ENCODE assay signal across 15 mouse cellular contexts in the genomic region with DNA sequence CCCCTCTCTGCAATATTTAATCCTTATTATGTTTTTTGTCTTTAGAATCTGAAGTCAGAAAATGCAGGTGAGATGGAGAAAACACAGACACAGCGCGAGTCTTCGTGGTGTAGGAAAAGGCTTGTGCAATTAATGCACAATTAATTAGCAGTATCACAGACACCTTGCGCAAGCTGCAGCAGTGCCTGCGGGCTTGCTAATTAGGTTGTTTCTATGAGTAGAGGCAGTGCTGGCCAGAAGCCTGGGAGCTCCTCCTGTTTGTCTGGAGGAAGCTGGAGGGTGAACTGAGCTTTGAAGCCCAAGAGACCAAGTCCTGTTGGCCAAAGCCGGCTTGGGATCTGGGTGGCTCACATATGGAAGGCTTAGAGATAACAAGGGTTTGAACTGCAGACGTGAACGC.
A peak's percentile ranks its signal among the peaks of the same experiment; 100 is the strongest.
DNase-seq lines count a peak whose midpoint lies in the region; ATAC-seq lines count a peak whose summit lies in the region.
"Had no signal": no experiment of that assay in that cellular context is flagged by ENCODE, and none has a peak within 500 bp of the region (broad histone marks: within the 10 kb centered on the region; RNA-seq: fewer than 3 reads in every experiment).

No protein-coding gene starts in this region.

- ATAC-seq in forebrain, embryonic 11.5 days (replicated peaks; ENCODE audit: low FRiP score) = peak; percentile 80
- ATAC-seq: CD4-positive, CD25-positive, alpha-beta regulatory T cell, adult 4 months had no signal

- H3K9me3 ChIP-seq in forebrain, embryonic 11.5 days (ENCODE audit: control insufficient read depth, low read length) = no peaks in the 10 kb centered on the region
- H3K9me3 ChIP-seq in limb, embryonic 10.5 days (replicated peaks) = no peaks in the 10 kb centered on the region

- H3K4me3 ChIP-seq in forebrain, embryonic 11.5 days (ENCODE audit: low read depth, low read length) = no peak overlapping the region
- H3K4me3 ChIP-seq in limb, embryonic 10.5 days = no peak overlapping the region
- H3K4me3 ChIP-seq: embryonic facial prominence, embryonic 13.5 days; heart, adult 2 months had no signal

- DNase-seq in layer of hippocampus, adult 11-12 months (ENCODE audit: low spot score) = peak; percentile 18
- DNase-seq in layer of hippocampus, postnatal 25 days (ENCODE audit: extremely low spot score in 1 of 2, low spot score in 1 of 2) = no peak
- peak; percentile 72 for DNase-seq in Muller cell, postnatal 12 days (ENCODE audit: inconsistent ontology term)
- peak; percentile 70 for DNase-seq in forebrain, embryonic 11.5 days (ENCODE audit: low spot score)
- no peak for DNase-seq in limb, embryonic 10.5 days (ENCODE audit: low spot score)
- DNase-seq in heart, adult 8-10 months (ENCODE audit: low spot score) = no peak
- DNase-seq in thymus, postnatal 14 days = no peak
- DNase-seq: adrenal gland, adult 2 months; heart, postnatal 36 days; lung, embryonic 14.5 days had no signal

- no peaks in the 10 kb centered on the region for H3K27me3 ChIP-seq in forebrain, embryonic 11.5 days (ENCODE audit: control insufficient read depth, insufficient read depth, low read length)
- H3K27me3 ChIP-seq in limb, embryonic 10.5 days (ENCODE audit: low read depth, poor library complexity, severe bottlenecking) = no peaks in the 10 kb centered on the region
- H3K27me3 ChIP-seq: Patski had no signal

- no peak overlapping the region for H3K9ac ChIP-seq in forebrain, embryonic 11.5 days (ENCODE audit: low read length)
- H3K9ac ChIP-seq: embryonic facial prominence, embryonic 13.5 days; lung, embryonic 14.5 days had no signal

- 70% methylated on average over 8 of the region's 8 CpGs for WGBS in forebrain, embryonic 11.5 days
- 77% methylated on average over 8 of the region's 8 CpGs for WGBS in limb, embryonic 10.5 days

- H3K27ac ChIP-seq in forebrain, embryonic 11.5 days (ENCODE audit: low read depth, low read length) = no peak overlapping the region
- H3K27ac ChIP-seq in limb, embryonic 10.5 days = peak overlapping the region; percentile 53; the same call in 1 of the 2 replicates
- H3K27ac ChIP-seq: embryonic facial prominence, embryonic 13.5 days; heart, adult 2 months; kidney, postnatal 0 days had no signal

- H3K36me3 ChIP-seq in forebrain, embryonic 11.5 days (ENCODE audit: control insufficient read depth, insufficient read depth, low read length) = no peaks in the 10 kb centered on the region
- no peaks in the 10 kb centered on the region for H3K36me3 ChIP-seq in limb, embryonic 10.5 days
- H3K36me3 ChIP-seq: embryonic facial prominence, embryonic 13.5 days had no signal

- no peak overlapping the region for H3K4me2 ChIP-seq in forebrain, embryonic 11.5 days (ENCODE audit: low read depth, low read length, severe bottlenecking)
- H3K4me2 ChIP-seq: embryonic facial prominence, embryonic 13.5 days; lung, embryonic 14.5 days had no signal

- H3K4me1 ChIP-seq in forebrain, embryonic 11.5 days (replicated peaks; ENCODE audit: control insufficient read depth, insufficient read depth, low read length) = peaks cover 5% of the 10 kb centered on the region
- peaks cover 48% of the 10 kb centered on the region for H3K4me1 ChIP-seq in limb, embryonic 10.5 days

Comparison
In these comparisons a context has a peak if more than half of its experiments do, and no peak if none do; other contexts are left out.
1. DNase-seq: peak in layer of hippocampus, adult 11-12 months (single experiment), Muller cell, postnatal 12 days (single experiment) and forebrain, embryonic 11.5 days (single experiment); none in layer of hippocampus, postnatal 25 days (0 of 2), limb, embryonic 10.5 days (single experiment), heart, adult 8-10 months (single experiment) and thymus, postnatal 14 days (single experiment).